Comparison of ENCODE assay signal across 20 mouse cellular contexts in the genomic region with DNA sequence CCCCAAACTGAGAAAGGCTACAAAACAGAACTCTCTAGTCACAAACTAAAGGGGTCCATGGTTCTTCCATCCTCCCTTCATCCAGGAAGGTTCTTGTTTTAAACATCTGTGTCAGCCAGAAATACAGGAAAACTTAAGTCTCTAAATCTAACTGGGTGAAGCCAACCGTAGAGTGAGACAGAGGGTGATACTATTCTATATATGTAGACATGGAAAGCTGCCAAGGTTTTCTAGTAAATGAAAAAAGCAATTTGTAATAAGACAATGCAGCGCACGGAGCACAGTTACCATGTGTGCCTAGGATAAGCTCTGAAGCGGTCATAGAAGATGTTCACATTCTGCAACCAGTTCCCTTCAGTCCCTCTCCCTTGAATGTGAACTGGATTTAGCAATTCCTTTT. TPM values are rescaled to one million over a fixed set of nuclear protein-coding genes. Genes with fewer than 3 reads are reported as not detected.
DNase-seq lines count a peak whose midpoint lies in the region; ATAC-seq and TF ChIP-seq lines count a peak whose summit lies in the region.
"Had no signal": no experiment of that assay in that cellular context is flagged by ENCODE, and none has a peak within 500 bp of the region (broad histone marks: within the 10 kb centered on the region; RNA-seq: fewer than 3 reads in every experiment).

No protein-coding gene starts in this region.

- H3K36me3 ChIP-seq in heart, adult 2 months (ENCODE audit: control insufficient read depth, insufficient read depth, low read length) = peaks cover 22% of the 10 kb centered on the region
- no peaks in the 10 kb centered on the region for H3K36me3 ChIP-seq in heart, postnatal 0 days (replicated peaks; ENCODE audit: control insufficient read depth, insufficient read depth, low read length)
- no peaks in the 10 kb centered on the region for H3K36me3 ChIP-seq in lung, postnatal 0 days (ENCODE audit: insufficient read depth, low read length)
- no peaks in the 10 kb centered on the region for H3K36me3 ChIP-seq in forebrain, postnatal 0 days (ENCODE audit: insufficient read depth)
- H3K36me3 ChIP-seq: midbrain, embryonic 10.5 days had no signal

- TF ChIP-seq EP300 in heart, adult 2 months (IDR thresholded peaks at IDR 0.05; ENCODE audit: insufficient read depth, low read depth, low read length) = no peak
- TF ChIP-seq EP300 in heart, postnatal 0 days (IDR thresholded peaks at IDR 0.05; ENCODE audit: low read depth) = no peak
- no peak for TF ChIP-seq EP300 in lung, postnatal 0 days (IDR thresholded peaks at IDR 0.05)

- intact Hi-C loops in heart, adult 2 months (cut with DNase I) = no loop called here
- intact Hi-C loops in heart, postnatal 36 days (cut with DNase I) = no loop called here

- no peak overlapping the region for H3K9ac ChIP-seq in heart, adult 2 months (ENCODE audit: low read depth, low read length)
- H3K9ac ChIP-seq in heart, postnatal 0 days (replicated peaks; ENCODE audit: low read depth, low read length) = no peak overlapping the region
- H3K9ac ChIP-seq in lung, postnatal 0 days (replicated peaks; ENCODE audit: low read depth) = no peak overlapping the region
- H3K9ac ChIP-seq in forebrain, postnatal 0 days = no peak overlapping the region
- H3K9ac ChIP-seq: forebrain, embryonic 13.5 days; hindbrain, embryonic 14.5 days; liver, embryonic 14.5 days had no signal

- H3K27me3 ChIP-seq in heart, adult 2 months (ENCODE audit: control insufficient read depth, insufficient read depth, low read length) = no peaks in the 10 kb centered on the region
- no peaks in the 10 kb centered on the region for H3K27me3 ChIP-seq in heart, postnatal 0 days (ENCODE audit: control insufficient read depth, insufficient read depth, low read length)
- no peaks in the 10 kb centered on the region for H3K27me3 ChIP-seq in lung, postnatal 0 days (replicated peaks; ENCODE audit: insufficient read depth, low read length)
- no peaks in the 10 kb centered on the region for H3K27me3 ChIP-seq in forebrain, postnatal 0 days (ENCODE audit: insufficient read depth, low read length)
- H3K27me3 ChIP-seq: forebrain, embryonic 13.5 days had no signal

- no peaks in the 10 kb centered on the region for H3K9me3 ChIP-seq in heart, postnatal 0 days (replicated peaks; ENCODE audit: control insufficient read depth, low read length)
- H3K9me3 ChIP-seq in lung, postnatal 0 days (ENCODE audit: low read length) = no peaks in the 10 kb centered on the region
- H3K9me3 ChIP-seq in forebrain, postnatal 0 days (ENCODE audit: low read length) = no peaks in the 10 kb centered on the region
- H3K9me3 ChIP-seq: forebrain, embryonic 13.5 days; midbrain, embryonic 10.5 days had no signal

- TF ChIP-seq POLR2A in heart, adult 2 months (IDR thresholded peaks at IDR 0.05; ENCODE audit: insufficient read depth, low read depth, low read length) = no peak

- no peak overlapping the region for H3K4me2 ChIP-seq in heart, postnatal 0 days (ENCODE audit: low read depth, low read length)
- H3K4me2 ChIP-seq in lung, postnatal 0 days (replicated peaks; ENCODE audit: low read depth, low read length) = no peak overlapping the region
- H3K4me2 ChIP-seq in forebrain, postnatal 0 days (ENCODE audit: low read depth) = no peak overlapping the region
- H3K4me2 ChIP-seq: forebrain, embryonic 13.5 days; hindbrain, embryonic 14.5 days had no signal

- H3K79me2 ChIP-seq in heart, adult 2 months (replicated peaks; ENCODE audit: control insufficient read depth, insufficient read depth, low read length) = no peaks in the 10 kb centered on the region

- H3K27ac ChIP-seq in heart, adult 2 months = peak overlapping the region; percentile 91
- H3K27ac ChIP-seq in heart, postnatal 0 days (ENCODE audit: low read depth) = peak overlapping the region; percentile 76
- H3K27ac ChIP-seq in lung, postnatal 0 days (ENCODE audit: low read length) = 0 out of 2 replicates have a peak overlapping the region, but pooled peaks have one; percentile 1
- no peak overlapping the region for H3K27ac ChIP-seq in forebrain, postnatal 0 days (ENCODE audit: low read depth, low read length)
- H3K27ac ChIP-seq: forebrain, embryonic 13.5 days; hindbrain, embryonic 14.5 days; liver, embryonic 14.5 days; macrophage; midbrain, embryonic 10.5 days had no signal

- ATAC-seq in heart, postnatal 0 days (ENCODE audit: insufficient read depth, low read depth) = no peak
- no peak for ATAC-seq in lung, postnatal 0 days
- ATAC-seq in forebrain, postnatal 0 days = no peak
- ATAC-seq: forebrain, embryonic 13.5 days had no signal

- DNase-seq in heart, adult 2 months = peak in 1 of 2 experiments; percentile 2
- DNase-seq in heart, postnatal 36 days = no peak
- DNase-seq in heart, postnatal 0 days (ENCODE audit: low spot score) = no peak
- DNase-seq in heart, adult 9 months (ENCODE audit: low spot score in 2 of 2) = no peak
- DNase-seq in lung, postnatal 0 days (ENCODE audit: low spot score) = peak; percentile 31
- DNase-seq in lung, adult 18-20 months = no peak
- DNase-seq in forebrain, postnatal 0 days = no peak
- DNase-seq: B cell, adult 2 months; cerebellum, adult 8-10 months; gastrocnemius, postnatal 36 days; right cerebral cortex, postnatal 4 days; thymus, adult 2 months had no signal

- H3K4me3 ChIP-seq in heart, adult 2 months = no peak overlapping the region
- H3K4me3 ChIP-seq in heart, postnatal 0 days (ENCODE audit: low read depth, low read length) = no peak overlapping the region
- H3K4me3 ChIP-seq in lung, postnatal 0 days (ENCODE audit: low read depth, low read length) = no peak overlapping the region
- H3K4me3 ChIP-seq in forebrain, postnatal 0 days (ENCODE audit: low read depth, low read length) = no peak overlapping the region
- H3K4me3 ChIP-seq: erythroblast, embryonic 14.5 days; forebrain, embryonic 13.5 days; midbrain, embryonic 10.5 days had no signal

- no peak for TF ChIP-seq CTCF in heart, adult 2 months (IDR thresholded peaks at IDR 0.05)
- no peak for TF ChIP-seq CTCF in heart, postnatal 0 days (IDR thresholded peaks at IDR 0.05; ENCODE audit: low read depth)
- no peak for TF ChIP-seq CTCF in lung, postnatal 0 days (IDR thresholded peaks at IDR 0.05)
- no peak for TF ChIP-seq CTCF in forebrain, postnatal 0 days (IDR thresholded peaks at IDR 0.05; ENCODE audit: low read depth)

- H3K4me1 ChIP-seq in heart, adult 2 months (ENCODE audit: control insufficient read depth, insufficient read depth, low read length) = peaks cover 18% of the 10 kb centered on the region
- H3K4me1 ChIP-seq in heart, postnatal 0 days (ENCODE audit: control insufficient read depth, insufficient read depth) = peaks cover 72% of the 10 kb centered on the region
- H3K4me1 ChIP-seq in lung, postnatal 0 days (ENCODE audit: insufficient read depth, low read depth, low read length) = peaks cover 15% of the 10 kb centered on the region; the same call in 1 of the 2 replicates
- no peaks in the 10 kb centered on the region; the same call in 1 of the 2 replicates for H3K4me1 ChIP-seq in forebrain, postnatal 0 days (ENCODE audit: insufficient read depth)

- 72% methylated on average over 4 of the region's 4 CpGs for WGBS in heart, adult 2 months
- 17% methylated on average over 4 of the region's 4 CpGs for WGBS in heart, postnatal 0 days
- 41% methylated on average over 4 of the region's 4 CpGs for WGBS in lung, postnatal 0 days
- 53% methylated on average over 4 of the region's 4 CpGs for WGBS in forebrain, postnatal 0 days

RNA-seq across cellular contexts. Expression of a gene that starts 55.4 kb away (rescaled TPM):
- total RNA-seq in heart, adult 2 months (2021) = 100 to 1,000 TPM in 1 of 2 experiments, 10 to 100 TPM in 1; 90.4 to 152 TPM
- polyA plus RNA-seq in heart, adult 2 months (2012; rRNA removed) = 49.7 and 99.7 TPM in 2 replicates
- 100 to 1,000 TPM in 1 of 2 experiments, 10 to 100 TPM in 1; 65.8 to 116 TPM for total RNA-seq in heart, postnatal 36 days (2021)
- 35.1 and 56.9 TPM in 2 replicates for total RNA-seq in heart, postnatal 0 days (2014; rRNA removed; ENCODE audit: low replicate concordance)
- 39.0 and 44.6 TPM in 2 replicates for polyA plus RNA-seq in heart, postnatal 0 days (2015; fragmentation: Nextera tagmentation; extraction: Ambion mirVana)
- polyA plus RNA-seq in lung, postnatal 0 days (2015; fragmentation: Nextera tagmentation; extraction: Ambion mirVana) = 39.4 and 51.4 TPM in 2 replicates
- 28.2 and 28.6 TPM in 2 replicates for total RNA-seq in forebrain, postnatal 0 days (2014; rRNA removed)
- 6.4 and 8.9 TPM in 2 replicates for polyA plus RNA-seq in forebrain, postnatal 0 days (2015; fragmentation: Nextera tagmentation; extraction: Ambion mirVana)
- total RNA-seq: common myeloid progenitor, adult 5-6 weeks; monocyte, adult 5-6 weeks had no signal
- polyA plus RNA-seq: erythroblast, embryonic 14.5 days had no signal
